Mouse (Mus musculus): ENCODE data around the gene Dtx1. TPM values are rescaled to one million over a fixed set of nuclear protein-coding genes. Genes with fewer than 3 reads are reported as not detected.

The Dtx1 gene
- 19.7 and 20.8 TPM in 2 replicates for polyA plus RNA-seq (2012; rRNA removed)

- WGBS = 46% methylated on average over 3 of the region's 3 CpGs
Observed at GRCm38 (mm10) chr5:120711827-120712226, at the start of gene Dtx1. Gene Dtx1 (minus strand): TSS chr5:120711927.

DNA sequence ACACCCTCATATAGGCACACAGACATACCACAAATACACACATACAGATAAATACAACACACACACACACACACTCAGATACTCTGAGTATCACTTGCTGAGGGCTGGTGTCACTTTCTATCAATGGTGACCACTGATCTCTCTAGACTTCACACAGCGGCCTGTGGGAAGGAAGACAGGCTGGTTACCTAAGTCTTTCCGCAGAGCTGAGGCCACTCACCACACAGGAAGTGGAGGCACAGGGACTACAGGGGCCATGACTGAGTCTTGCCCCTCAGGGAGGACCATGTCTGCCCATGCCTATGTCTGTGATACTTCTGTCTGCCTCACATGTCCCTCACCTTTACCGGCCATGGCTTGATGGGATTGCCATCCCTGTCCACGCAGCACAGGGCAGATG is 42.5 kb upstream of the Dtx1 start:
- DNase-seq (ENCODE audit: low read depth, low spot score) = no peak
- 83% methylated on average over 4 of the region's 4 CpGs for WGBS

More at GRCm38 (mm10) chr5:120711827-120712226, at the start of gene Dtx1:
- DNase-seq (ENCODE audit: low read depth, low spot score) = no peak

DNA sequence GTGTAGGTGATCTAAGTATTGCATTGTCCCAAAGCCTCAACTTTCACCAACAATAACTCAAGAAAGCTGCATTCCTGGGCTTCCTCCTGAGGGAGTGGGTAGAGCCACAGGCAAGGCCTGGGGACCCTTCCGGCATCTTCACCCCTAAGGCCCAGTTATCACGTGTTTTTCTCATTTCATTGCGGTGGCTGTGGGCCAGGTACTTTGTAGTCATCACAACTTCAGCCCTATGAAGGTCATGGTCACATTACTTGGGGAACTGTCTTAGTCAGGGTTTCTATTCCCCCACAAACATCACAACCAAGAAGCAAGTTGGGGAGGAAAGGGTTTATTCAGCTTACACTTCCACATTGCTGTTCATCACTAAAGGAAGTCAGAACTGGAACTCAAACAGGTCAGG is 41.1 kb upstream of the Dtx1 start:
- 80% methylated on average over 3 of the region's 3 CpGs for WGBS
- no peak for DNase-seq (ENCODE audit: low read depth, low spot score)

- 58% methylated on average over 3 of the region's 3 CpGs for WGBS
- DNase-seq (ENCODE audit: low read depth, low spot score) = no peak
Observed at GRCm38 (mm10) chr5:120751206-120751605, 39.5 kb upstream of the Dtx1 start.

- 24% methylated on average over 5 of the region's 5 CpGs for WGBS
- no peak for DNase-seq (ENCODE audit: low read depth, low spot score)
Observed at GRCm38 (mm10) chr5:120749688-120750087, 38.0 kb upstream of the Dtx1 start, which contains the start of gene Oas2. Gene Oas2 (minus strand): TSS chr5:120749853.

- peak; percentile 14 for DNase-seq (ENCODE audit: low read depth, low spot score)
- 4% methylated on average over 5 of the region's 5 CpGs for WGBS
Observed at GRCm38 (mm10) chr5:120746451-120746850, 34.7 kb upstream of the Dtx1 start.

DNA sequence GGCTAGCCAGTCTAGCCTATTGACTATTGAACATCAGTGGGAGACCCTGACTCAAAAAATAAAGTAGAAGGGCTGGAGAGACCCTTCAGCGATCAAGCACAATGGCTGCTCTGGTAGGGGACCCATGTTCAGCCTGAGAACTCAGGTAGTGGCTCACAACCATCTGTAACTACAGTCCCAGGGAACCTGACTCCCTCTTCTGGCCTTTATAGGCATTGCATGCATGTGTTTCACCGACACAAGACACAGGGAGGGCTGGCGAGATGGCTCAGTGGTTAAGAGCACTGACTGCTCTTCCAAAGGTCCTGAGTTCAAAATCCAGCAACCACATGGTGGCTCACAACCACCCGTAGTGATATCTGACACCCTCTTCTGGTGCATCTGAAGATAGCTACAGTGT is 30.4 kb upstream of the Dtx1 start:
- DNase-seq (ENCODE audit: low read depth, low spot score) = no peak

GRCm38 (mm10) chr5:120734380-120734990 is 22.8 kb upstream of the Dtx1 start:
- WGBS = 67% methylated on average over 14 of the region's 14 CpGs
- DNase-seq (ENCODE audit: low read depth, low spot score) = no peak

More for the DNA sequence above, 30.4 kb upstream of the Dtx1 start:
- WGBS = 37% methylated on average over 4 of the region's 4 CpGs

- 94% methylated on average over 3 of the region's 3 CpGs for WGBS
- DNase-seq (ENCODE audit: low read depth, low spot score) = no peak
Observed at GRCm38 (mm10) chr5:120733696-120734095, 22.0 kb upstream of the Dtx1 start.

DNA sequence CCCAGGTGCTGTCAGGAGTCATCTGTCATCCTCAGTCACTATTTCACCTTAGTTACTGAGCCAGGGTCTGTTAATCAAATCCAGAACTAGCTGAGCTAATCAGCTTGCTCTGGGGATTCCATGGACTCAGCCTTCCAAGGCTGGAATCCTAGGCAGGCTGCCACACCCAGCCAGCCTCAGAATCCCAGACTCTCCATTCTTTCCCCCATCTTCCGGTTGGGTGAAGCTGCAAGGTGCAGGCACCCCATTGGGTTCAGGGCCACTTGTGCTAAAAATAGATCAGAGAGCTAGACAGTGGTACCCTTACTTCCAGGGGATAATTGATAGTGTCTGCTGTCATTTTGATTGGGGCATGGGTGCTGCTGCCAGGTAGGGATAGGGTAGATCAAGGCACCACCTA is 21.0 kb upstream of the Dtx1 start:
- 65% methylated on average over 1 of the region's 1 CpGs for WGBS
- DNase-seq (ENCODE audit: low read depth, low spot score) = no peak

GRCm38 (mm10) chr5:120729319-120729718 is 17.6 kb upstream of the Dtx1 start:
- 61% methylated on average over 10 of the region's 10 CpGs for WGBS
- DNase-seq (ENCODE audit: low read depth, low spot score) = no peak

DNA sequence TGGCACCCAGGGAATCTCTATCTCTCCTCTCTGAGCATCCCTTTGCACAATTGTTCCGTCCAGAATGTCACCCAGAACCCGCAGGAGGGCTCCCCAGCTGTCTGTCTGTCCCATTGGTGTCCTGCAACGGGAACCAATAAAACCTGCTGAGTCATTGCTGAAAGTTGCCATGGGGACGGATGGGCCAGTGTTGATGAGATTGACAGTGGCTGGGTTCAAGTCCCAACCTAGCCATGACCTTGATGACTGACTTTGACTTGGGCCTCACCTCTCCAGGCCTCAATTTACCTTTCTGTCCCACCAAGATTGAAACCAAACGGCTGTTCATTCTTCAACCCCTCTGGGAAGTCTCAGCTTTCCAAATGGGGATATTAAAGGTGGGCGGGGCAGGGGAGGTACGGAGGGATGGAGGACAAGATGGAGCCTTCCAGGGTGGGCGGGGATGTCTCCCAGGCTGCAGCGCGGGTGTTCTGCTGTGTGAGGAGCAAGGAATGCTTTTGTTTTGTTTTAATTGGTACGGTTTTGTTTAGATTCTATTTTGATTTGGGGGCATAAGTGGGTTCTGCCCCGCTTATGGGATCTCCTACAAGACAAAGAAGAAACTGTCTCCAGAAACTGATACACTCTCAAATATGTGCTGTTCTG is 14.2 kb upstream of the Dtx1 start:
- 42% methylated on average over 12 of the region's 12 CpGs for WGBS
- DNase-seq (ENCODE audit: low read depth, low spot score) = no peak

- no peak for DNase-seq (ENCODE audit: low read depth, low spot score)
- 47% methylated on average over 7 of the region's 7 CpGs for WGBS
Observed at GRCm38 (mm10) chr5:120721005-120721404, 9.3 kb upstream of the Dtx1 start.

GRCm38 (mm10) chr5:120718600-120719378 is 7.1 kb upstream of the Dtx1 start:
- WGBS = 41% methylated on average over 15 of the region's 15 CpGs
- no peak for DNase-seq (ENCODE audit: low read depth, low spot score)

DNA sequence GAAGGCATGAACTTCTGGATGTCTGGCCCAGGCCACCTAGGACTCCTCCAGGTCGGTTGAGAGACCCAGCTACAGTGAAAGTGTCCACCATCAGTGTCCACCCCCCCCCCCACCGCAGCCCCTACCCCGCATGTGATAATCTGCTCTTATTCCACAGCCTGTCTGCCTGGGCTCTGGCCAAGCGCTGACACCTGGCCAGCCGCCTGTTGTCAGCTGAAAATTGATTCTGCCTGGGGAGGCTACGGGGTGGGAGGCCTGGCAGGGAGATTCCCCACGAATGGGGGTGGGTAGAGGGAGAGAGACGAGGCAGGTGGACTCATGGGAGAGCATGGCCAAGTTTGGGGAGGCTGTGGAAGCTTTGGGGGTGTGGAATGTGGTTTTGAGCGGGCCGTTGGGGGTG is 5.4 kb upstream of the Dtx1 start:
- 70% methylated on average over 10 of the region's 10 CpGs for WGBS

DNA sequence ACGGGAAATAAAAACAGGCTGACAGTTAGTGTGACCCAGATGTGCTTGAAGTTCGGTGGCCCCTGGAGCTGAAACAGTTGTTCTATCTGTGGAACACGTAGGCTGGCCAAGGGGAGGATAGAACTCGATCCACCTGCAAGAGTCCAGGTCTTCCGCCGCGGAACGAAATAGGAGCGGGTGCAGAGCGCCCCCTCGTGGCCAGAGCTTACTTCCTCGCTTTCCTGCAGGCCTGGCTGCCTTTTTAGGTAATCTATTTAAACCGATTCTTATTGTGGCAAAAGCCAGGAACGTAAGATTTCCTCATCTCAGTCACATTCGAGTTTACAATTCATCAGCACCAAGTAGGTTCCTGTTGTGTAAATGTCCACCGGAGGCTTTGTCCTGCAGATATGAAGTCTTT is 2.6 kb upstream of the Dtx1 start:
- 3% methylated on average over 16 of the region's 16 CpGs for WGBS
- peak; percentile 14 for DNase-seq (ENCODE audit: low read depth, low spot score)

More for the DNA sequence above, 5.4 kb upstream of the Dtx1 start:
- DNase-seq (ENCODE audit: low read depth, low spot score) = no peak

DNA sequence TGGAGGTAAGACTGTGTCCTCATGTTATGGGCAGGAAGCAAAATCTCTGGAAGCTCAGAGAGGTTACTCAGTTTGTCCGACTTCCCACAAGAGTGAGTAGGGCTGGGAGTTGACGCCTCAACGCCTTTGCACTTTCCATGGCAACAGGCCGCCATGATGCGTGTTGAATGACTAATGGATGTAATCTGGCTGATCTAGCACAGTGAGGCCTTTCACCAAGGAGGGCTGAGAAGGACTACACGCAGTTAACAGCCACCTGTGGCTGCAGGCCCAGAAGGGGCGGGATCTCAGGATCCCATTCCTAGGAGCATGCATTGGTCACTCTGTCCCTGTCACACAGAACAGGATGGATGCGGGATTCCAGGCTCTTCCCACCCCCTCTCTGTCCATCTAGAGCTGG is 994 bp upstream of the Dtx1 start:
- DNase-seq (ENCODE audit: low read depth, low spot score) = no peak
- 78% methylated on average over 8 of the region's 8 CpGs for WGBS

DNA sequence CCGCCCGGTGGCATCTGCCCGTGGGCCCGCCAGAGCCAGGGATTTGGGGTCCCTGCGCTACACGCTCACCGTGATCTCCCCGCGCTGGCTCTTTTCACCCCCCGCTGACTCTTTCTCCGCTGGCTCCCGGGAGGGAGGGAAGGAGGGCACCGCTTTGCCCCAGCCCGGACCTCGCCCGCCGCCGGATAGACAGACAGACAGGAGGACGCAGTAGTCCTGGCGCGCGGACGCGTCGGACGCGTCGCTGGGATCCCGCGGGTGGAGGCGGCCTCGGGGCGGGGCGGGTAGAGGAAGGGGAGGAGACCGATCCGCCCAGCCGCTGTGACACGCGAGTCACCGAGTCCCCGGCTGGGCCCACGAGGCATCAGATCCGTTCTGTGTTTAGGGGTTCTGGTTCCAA is 311 bp downstream of the Dtx1 start:
- no peak for DNase-seq (ENCODE audit: low read depth, low spot score)

GRCm38 (mm10) chr5:120710826-120711248 is 890 bp downstream of the Dtx1 start:
- WGBS = 2% methylated on average over 34 of the region's 34 CpGs
- no peak for DNase-seq (ENCODE audit: low read depth, low spot score)

More for the DNA sequence above, 311 bp downstream of the Dtx1 start:
- 1% methylated on average over 43 of the region's 43 CpGs for WGBS

DNA sequence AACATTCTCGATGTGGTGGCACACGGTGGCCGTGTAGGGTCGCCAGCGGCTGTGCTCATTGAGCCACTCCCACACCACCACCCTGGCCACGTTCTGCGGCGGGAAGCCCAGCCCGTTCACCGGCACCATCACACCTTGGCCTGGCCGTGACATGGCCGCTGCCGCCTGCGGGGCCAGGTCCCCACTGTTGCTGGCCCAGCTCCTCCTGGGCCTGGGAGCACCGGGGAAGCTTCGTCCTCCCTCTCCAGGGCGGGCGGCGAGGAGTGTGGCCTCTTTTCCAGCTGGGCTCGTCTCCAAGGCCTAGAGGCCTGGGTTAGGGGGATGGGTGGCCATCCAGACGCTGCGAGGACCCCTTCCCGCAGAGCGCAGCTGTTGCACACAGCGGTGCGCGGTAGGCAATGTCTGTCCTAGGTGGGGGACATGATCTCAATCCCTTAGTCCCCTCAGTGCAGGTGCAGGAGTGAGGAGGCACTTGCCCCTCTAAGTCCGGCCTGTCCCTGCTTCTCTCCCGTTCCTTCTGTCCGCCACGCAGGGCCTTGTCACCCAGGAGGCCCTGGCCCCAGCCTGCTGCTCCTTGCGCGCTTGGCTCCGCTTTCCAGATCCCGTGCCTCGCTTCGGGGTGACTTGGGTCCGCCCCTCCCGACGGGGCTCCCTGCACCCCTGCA is 1.4 kb downstream of the Dtx1 start:
- 7% methylated on average over 40 of the region's 40 CpGs for WGBS
- no peak for DNase-seq (ENCODE audit: low read depth, low spot score)

All from large intestine, adult 2 months (tissue).